Mouse (Mus musculus): Measurements from ENCODE around the gene Dnaaf1.

The Dnaaf1 gene

DNA sequence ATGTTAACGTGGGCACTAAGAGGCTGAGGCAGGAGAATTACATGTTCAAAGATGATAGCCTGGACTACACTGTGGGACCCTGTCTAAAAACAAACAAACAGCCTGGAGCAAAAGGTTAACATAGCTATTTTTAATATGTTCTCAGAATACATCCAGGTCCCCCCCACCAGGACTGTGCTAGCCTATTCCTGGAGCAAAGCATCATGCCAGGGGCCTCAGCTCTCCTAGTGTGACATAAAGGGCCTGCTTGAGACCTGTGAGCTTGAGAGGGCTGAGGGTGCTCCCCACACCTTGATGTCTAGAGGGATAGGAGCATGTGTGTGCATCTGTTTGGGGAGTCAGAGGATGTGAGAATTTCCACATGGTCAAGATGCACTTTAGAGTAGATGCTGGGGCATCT is 48.7 kb downstream of the Dnaaf1 start:
- DNase-seq (ENCODE audit: low read depth): no peak

DNA sequence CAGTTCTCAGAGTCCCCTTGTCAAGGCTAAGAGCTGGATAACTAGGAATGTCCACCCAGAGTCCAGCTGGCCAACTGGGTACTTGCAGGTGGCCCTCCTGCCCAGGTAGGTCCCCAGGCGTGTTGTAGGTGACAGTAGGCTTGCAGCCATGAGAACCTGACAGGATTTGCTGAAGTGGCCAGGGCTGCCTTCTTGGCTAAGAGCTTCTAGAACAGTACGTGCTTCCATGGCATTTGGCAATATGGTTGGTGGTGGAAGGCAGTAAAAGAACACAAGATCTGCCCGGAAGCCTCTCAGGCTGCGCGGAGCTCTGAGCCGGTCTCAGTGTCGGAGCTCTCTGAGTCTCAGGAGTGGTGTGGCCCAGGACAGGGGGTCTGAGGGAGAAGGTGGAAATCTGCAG is 49.9 kb downstream of the Dnaaf1 start:
- no peak for DNase-seq (ENCODE audit: low read depth)

DNA sequence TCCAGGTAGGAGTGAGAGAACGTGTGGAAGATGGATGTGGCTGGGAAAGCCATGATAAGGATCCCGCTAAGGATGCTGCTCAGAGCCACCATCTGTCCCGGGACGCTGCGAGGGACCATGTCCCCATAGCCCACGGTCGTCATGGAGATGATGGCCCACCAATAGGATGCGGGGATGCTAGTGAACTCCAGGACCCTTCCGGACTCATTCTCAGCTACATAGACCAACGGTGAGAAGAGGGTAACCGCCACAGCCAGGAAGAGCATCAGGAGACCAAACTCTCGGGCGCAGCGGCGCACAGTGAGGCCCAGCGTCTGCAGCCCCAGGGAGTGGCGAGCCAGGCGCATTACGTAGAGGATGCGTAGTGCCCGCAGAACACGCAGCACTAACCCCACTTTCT is 50.8 kb downstream of the Dnaaf1 start:
- no peak for DNase-seq (ENCODE audit: low read depth)

DNA sequence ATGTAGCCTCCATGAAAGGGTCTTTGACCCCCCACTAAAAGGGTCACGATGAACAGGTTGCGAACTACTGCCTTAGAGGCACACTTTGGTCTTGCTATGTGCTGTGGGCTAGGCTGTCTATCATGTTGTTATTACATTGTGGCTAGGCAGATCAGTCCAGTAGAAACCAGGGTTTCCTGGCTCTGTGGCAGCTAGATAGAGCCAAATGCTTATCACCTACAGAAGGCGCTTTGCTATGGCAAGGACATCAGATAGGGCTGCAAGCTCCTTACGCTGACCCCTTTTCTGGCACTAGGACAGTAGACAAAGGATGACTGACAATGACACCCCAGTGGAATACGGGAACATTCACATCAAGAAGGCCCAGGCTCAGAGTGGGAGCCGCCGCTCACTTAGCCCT is 52.2 kb downstream of the Dnaaf1 start:
- no peak for DNase-seq (ENCODE audit: low read depth)

DNA sequence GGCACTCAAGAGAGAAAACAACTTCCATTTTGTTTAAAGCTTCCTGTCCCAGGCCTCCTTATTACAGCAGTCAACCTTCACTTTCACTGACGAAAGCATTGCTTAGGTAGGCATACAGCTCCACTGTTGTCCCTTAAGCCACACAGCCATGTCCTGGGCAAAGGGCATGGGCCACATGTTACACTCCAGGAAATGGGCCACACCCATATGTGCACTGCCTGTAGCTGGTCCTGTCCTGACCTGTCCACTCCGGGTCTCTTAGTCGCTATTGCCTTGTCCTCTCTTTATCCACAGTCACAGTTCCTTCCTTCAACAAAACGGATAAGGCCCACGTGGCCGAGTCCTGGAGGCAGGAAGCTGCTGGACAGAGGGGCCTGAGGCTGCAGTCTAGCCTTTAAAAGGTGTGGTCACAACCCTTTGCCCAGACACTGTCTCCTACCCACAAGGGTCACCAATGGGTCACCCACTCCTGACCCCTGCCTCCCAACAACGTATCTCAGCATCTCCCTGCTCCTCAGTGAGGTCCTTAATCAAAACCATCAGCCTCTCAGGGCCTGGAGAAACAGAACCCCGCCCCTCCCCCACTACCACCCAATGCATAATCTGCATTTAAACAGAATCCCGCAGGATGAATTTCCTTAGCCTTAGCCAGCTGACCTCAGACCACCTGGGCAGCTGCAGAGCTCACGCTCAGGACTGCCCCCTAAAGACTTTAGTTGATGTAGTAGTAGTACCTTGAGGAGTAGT is 52.8 kb downstream of the Dnaaf1 start:
- no peak for DNase-seq (ENCODE audit: low read depth)

DNA sequence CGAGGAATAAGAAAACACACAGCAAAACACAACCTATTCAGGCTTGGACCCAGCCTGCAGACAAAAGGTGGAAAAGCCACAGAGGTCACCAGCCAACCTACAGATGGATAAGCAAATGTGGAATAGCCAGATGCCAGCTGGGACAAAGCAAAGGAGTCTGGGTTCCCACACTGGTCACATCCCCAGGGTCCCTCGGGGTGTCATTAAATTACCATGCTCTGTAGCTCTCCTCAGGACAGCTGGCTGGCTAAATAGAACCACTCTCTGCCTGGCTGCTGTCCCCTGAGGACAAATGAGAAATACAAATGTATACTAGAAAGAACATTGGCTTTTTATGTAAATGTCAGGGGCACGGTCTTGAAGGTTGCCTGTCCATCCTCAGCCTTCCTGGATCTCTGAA is 55.8 kb downstream of the Dnaaf1 start:
- no peak for DNase-seq (ENCODE audit: low read depth)

DNA sequence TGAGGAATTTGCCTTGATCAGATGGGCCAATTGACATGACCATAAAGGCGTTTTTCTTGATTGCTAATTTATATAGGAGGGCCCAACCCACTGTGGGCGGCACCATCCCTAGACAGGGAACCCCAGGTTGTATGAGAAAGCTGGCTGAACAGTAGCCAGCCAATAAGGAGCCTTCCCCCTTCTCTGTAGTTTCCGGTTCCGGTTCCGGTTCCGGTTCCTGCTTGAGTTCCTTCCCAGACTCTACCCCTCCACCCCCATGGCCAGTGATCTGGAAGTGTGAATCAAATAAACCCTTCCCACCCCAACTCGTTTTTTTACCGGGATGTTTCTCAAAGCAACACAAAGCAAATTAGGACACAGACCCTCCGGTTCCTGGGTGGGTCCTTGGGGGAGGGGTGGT is 57.2 kb downstream of the Dnaaf1 start:
- DNase-seq (ENCODE audit: low read depth): no peak

DNA sequence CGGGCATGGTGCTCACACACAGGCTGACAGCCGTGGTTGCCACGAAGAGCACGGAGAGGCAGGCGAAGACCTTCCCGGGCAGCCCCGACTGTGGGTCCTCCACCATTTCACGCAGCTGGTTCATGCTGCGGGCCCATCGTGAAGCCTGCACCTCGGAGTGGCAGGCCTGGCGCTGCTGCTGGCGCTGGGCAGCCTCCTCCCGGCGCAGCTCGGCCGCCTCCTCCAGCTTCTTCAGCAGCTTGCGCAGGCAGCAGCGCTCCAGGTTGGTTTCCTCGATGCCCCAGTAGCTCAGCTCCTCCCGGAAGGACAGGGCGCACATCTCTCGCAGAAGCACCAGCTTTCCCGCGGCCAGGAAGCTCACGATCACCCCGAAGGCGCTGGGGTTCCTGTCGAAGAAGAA is 57.9 kb downstream of the Dnaaf1 start:
- DNase-seq (ENCODE audit: low read depth): no peak

DNA sequence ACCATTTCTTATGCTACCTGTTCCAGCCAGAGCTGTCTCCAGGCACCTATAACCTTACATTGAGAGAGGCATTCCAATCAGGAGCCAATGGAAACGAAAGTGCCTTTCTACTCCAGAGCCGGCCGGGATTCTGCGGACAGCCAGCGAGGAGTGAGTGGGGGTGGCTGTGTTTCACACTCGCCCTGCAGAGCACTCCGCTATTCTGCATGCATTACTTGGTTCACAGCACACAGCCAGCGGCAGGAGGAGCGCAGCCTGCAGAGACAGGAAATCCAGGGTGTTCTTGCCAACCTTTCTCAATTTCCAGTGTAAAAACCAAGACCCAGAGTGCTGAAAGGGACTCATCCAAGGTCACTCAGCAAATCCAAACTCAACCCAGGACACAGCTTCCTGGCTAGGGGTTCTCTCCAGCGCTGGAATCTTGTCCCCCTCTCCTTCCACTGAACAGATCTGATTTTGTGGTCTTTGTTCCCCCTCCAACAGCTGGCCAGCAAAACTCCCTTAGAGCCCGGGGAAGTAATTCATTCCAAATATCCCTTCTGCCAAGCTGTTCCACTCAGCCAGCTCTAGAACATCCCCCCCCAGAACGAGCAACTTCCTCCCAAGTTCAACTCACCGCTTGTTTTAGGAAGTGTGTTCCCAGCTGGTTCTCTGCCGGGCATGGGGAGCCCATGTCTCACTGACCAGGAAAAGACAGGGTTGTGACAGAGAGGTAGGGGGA is 59.7 kb downstream of the Dnaaf1 start:
- DNase-seq (ENCODE audit: low read depth): no peak

DNA sequence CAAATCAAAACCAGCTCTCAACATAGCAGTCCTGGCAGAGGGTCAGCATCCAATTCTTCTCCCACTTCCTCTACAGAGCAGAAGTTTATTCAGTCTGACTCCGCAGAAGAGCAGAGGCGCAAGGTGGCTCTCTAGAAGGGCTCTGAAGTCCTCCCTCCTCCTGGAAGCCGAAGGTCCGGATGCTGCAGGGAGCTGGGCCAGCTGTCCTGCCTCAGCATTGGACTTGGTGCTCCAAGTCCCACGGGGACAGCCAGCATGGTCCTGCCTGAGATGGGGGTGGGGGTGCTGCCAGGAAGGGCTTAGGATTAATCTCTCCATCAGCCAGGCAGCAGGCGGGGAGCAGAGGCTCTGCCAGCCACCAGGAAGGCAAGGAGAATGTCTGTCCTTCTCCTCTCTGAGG is 60.3 kb downstream of the Dnaaf1 start, which contains the start of gene Kcng4:
Gene Kcng4, minus strand, starts transcription at position 303 of the 400 bp plus-strand sequence.
- DNase-seq (ENCODE audit: low read depth): no peak

DNA sequence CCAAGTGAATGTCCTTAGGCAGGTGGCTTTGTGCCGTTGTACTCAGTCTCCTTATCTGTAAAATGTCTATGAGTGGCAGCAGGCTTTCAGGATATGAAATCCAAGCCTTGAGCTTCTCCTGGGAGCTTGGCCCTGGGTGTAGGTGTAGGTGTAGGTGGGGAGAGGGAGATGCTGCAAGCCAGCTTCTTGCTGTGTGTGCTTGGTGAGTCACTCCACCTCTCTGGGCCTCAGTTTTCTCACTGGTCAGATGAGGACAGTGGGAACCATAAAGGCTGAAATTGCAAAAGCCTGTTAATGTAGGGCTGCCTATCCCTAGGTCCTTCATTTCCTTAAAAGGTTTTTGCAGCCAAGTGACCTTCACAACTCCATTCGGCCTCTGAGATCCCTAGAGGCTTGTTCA is 60.9 kb downstream of the Dnaaf1 start:
- no peak for DNase-seq (ENCODE audit: low read depth)

DNA sequence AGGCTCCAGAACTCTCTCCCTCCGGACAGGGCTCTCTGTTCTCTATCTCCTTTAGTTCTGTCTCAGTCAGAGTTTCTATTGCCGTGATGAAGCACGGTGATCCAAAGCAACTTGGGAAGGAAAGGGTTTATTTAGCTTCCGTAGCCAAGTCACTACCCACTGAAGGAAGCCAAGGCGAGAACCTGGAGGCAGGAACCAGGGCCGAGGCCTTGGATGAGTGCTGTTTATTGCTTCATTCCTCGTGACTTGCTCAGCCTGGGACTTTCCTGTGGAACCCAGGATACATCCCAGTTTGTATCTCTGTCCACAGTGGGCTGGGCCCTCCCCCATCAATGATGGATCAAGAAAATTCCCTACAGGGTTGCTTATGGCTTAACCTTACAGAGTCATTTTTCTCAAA is 61.7 kb downstream of the Dnaaf1 start:
- DNase-seq (ENCODE audit: low read depth): no peak

DNA sequence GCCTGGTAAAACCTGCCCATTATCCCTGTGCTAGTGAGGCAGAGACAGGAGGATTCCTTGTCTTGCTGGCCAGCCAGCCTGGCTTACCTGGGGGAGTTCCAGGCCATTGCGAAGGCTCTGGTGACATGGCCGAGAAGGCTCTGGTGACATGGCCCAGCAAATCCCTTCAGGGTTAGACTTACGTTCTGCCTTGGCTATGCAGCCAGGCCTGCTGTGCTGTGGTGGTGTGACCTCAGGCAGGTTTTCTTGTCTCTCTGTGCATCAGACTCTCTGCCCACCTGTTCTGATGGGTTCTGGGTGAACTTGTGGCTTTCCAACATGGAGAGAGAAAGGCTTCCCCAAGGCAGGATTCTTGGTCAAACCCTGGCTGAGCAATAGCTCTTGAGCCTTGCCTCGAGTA is 62.3 kb downstream of the Dnaaf1 start:
- no peak for DNase-seq (ENCODE audit: low read depth)

DNA sequence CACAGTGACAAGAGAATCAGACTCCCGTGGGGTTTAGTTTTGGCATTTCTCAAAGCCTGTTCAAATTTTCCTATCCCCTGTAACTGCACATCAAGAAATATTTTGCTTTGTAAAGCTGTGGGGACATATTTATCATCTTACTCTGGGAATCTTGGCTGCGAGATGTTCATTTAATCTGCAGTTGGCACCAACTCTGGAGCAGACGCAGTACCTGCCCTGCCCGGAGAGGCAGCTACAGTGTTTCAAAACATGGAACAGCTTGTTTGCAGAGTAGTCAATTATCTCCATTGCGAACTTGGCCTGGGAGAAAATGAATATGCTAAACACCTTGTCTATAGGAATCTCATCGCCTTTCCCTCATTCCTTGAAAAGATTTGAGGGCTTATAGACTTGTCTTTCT is 63.2 kb downstream of the Dnaaf1 start:
- DNase-seq (ENCODE audit: low read depth): no peak

DNA sequence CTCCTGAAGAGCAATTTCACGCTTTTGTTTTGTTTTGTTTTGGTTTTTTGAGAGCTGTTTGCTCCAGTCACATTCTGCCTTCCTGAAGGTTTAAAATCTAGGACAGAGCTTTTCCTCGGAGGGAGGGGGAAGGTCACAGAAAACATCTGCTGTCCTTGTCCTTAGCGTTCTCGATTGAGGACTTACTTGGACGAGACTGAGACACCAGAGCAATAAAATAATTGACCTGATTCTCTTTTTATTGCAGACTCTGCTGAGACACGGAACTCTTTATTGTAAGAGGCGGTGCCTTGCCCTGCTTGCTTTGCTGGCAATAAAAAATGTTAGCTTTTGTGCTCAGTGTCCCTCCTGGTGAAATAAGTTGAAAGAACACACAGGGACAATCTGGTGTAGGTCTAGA is 64.8 kb downstream of the Dnaaf1 start:
- DNase-seq (ENCODE audit: low read depth): no peak

DNA sequence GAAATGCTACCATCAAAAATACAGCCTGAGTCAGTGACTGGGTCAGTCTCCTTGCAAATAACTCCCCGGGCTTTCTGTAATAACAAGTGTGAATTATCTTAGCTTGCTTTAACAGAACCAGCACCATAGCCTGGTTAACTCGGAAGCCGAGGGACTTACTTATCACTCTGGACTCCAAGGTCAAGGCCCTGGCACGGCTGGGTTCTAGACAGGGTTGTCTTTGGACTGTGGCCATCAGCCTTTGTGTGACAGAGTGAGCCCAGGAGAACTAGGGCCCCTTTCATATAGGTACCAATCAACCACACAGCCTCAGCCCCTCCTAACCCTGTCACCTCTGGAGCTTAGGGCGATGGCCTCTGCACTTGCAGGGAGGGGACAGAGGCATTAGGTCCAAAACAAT is 66.0 kb downstream of the Dnaaf1 start:
- DNase-seq (ENCODE audit: low read depth): no peak

DNA sequence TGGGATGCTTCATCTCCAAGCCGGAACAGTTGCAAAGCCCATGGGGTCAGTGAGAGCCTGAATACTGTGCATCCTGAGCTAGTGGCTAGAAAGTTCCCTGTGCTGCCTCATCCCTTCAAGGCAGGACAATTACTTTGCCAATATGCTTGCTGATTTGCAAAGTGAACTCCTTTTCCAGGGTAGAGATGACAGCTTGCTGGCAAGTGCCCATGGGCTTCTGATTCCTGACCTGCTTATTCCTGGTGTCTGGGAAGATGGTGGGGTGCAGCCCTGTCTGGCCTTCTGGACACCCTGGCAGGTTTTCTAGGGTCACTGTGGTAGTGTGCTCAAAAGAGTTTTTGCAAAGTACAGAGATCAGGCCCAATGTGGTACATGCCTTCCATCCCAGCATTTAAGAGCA is 67.9 kb downstream of the Dnaaf1 start:
- DNase-seq (ENCODE audit: low read depth): no peak

DNA sequence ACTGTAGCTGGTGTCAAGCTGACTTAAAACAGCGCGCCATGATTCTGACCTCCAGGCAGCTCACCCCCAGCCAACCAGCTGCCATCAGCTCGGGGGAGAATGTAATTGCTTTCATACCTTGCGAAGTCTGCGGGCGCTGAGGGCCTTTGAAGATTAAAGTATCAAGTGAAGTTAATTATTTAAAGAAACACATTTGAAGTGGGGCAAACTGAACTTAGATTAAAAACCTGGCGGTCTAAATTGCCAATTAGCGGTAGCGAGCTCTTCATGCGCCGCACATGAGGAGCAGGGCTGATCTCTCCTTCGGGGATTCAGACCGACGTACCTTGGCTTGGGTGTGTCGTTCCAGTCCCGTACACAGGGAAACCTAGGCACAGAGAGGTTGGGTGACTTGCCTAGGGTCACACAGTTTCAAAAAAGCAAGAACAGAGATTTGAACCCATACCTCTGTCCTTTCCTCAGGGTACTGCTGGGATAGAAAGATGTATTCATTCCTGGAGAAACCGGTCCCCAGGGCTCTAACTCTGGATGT is 69.5 kb downstream of the Dnaaf1 start:
- no peak for DNase-seq (ENCODE audit: low read depth)

DNA sequence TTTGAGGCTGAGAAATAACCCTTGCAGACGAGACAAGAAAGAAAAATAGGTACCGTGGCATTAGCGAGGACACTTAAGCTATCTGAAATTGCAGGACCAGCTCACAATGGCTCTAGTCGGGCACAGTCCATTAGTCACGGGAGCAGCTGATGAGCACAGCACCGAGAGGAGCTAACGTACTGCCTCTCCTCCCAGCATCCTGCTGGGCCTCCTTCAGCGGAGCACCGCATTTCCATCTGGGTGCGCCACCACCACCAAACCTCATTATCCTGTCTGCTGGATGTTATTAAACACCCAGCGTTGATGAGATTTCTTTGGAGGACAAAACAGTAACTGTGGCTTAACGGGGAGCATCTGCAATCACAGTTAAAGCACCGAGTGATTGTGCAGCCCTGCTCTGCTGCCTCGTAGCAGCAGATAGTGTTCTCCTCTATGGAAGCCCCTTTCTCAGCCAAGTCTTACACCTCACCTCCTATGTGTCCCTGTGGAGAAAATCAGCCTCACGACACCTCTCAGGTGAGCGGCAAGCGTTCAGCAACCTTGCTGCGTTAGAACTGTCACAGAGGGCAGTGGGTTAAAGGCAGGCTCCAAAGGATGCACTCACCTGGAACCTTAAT is 70.1 kb downstream of the Dnaaf1 start:
- no peak for DNase-seq (ENCODE audit: low read depth)

DNA sequence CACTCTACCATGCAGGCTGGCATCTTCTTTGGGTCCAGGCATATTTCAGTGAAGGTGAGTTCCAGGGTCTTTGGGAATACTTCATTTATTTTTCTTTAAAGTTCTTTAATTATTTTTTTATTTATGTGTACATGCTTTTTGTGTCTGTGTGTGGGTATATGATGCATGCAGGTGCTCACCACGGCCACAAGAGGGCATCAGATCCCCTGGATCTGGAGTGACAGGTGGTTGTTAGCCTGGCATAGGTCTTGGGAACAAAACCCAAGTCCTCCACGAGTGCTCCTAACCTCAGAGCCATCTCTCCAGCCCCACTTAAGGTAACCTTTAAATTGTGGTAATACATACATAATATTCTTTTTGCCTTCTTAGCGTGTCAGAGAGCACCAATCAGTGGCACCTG is 71.2 kb downstream of the Dnaaf1 start:
- DNase-seq (ENCODE audit: low read depth): no peak

DNA sequence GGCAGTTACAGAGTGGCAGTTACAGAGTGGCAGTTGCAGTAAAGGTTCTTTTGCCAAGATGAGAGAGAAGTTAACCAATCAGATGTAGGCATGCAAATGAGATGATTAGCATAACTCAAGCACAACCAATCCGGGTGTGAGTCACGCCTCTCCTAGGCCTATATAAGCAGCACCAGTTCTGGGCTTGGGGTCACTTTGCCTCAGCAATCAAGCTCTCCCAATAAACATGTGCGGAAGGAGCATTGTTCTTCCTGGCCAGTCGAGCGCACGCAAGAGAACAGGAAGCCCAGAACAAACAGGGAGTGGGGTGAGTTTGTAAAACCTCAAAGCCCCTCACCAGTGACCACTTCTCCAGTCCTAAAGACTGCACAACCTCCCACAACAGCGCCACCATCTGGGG is 71.8 kb downstream of the Dnaaf1 start:
- no peak for DNase-seq (ENCODE audit: low read depth)
